Mouse (Mus musculus) hindbrain, embryonic 10.5 days (tissue): Measurements from ENCODE around the gene Cenps. TPM values are rescaled to one million over a fixed set of nuclear protein-coding genes. Genes with fewer than 3 reads are reported as not detected.
A peak's percentile ranks its signal among the peaks of the same experiment; 100 is the strongest.

Experiments
- DNase-seq: peaks from one replicate; pipeline ENCODE4 v3.0.0-alpha.2; 2017; ENCODE audit warnings: low spot score
- H3K27ac ChIP-seq: fragments of 300-500 bp; sonication (generic); 2 replicates; pipeline ENCODE4 v1.5.1; 2016; ENCODE audit warnings: mild to moderate bottlenecking, moderate library complexity
- H3K27me3 ChIP-seq: fragments of 300-500 bp; sonication (generic); 2 replicates; pipeline ENCODE4 v1.6.1; 2016; ENCODE audit warnings: mild to moderate bottlenecking; ENCODE audit not compliant: poor library complexity, insufficient read depth, severe bottlenecking
- H3K36me3 ChIP-seq: fragments of 300-500 bp; sonication (generic); 2 replicates; pipeline ENCODE4 v1.6.1; 2016; ENCODE audit warnings: mild to moderate bottlenecking, moderate library complexity
- H3K4me1 ChIP-seq: fragments of 300-500 bp; sonication (generic); replicated peaks from 2 replicates; pipeline ENCODE4 v1.6.1; 2016; ENCODE audit warnings: mild to moderate bottlenecking
- H3K4me3 ChIP-seq: fragments of 300-500 bp; sonication (generic); 2 replicates; pipeline ENCODE4 v1.5.1; 2016; ENCODE audit warnings: mild to moderate bottlenecking, moderate library complexity
- H3K9me3 ChIP-seq: fragments of 300-500 bp; sonication (generic); 2 replicates; pipeline ENCODE4 v1.6.1; 2016; ENCODE audit warnings: mild to moderate bottlenecking, moderate library complexity
- WGBS: fragments of 180-500 bp; shearing (Covaris S2); methylation state at CpG from one replicate; pipeline ENCODE4 v1.1.7; 2016; 5-methylcytosine and 5-hydroxymethylcytosine counted together
- polyA plus RNA-seq: library from polyadenylated mRNA; unstranded; fragments of >200 nt; fragmentation: Nextera tagmentation; extraction: Ambion mirVana; gene quantifications from 2 replicates; pipeline ENCODE4 v1.2.1, GENCODE M21; 2016

The Cenps gene
- polyA plus RNA-seq, 1 experiment from 2014 or later, result 56.0 TPM

DNA sequence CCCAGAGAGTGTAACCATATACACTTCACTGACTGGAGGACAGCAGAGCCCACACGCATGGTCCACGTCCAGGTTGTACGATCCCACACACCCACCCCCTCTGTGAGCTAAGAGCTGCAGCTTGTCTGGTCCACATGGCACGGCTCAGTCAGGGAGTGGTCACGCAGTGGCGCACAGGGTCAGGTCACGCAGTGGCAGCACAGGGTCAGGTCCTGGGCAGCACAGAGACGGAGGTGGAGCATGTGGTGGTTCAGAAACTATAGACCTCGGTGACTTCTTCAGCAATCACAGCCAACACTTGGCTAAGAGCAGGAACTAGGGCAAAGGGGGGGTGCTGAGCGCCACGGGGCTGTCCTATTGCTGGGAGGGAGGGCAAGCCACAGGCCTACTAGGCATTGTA lies 12.8 kb upstream of the Cenps start:
- 68% methylated on average over 11 of the region's 11 CpGs for WGBS
- H3K27ac ChIP-seq, result no peak overlapping the region
- H3K36me3 ChIP-seq, result peaks cover 64% of the 10 kb centered on the region
- no peak overlapping the region for H3K4me3 ChIP-seq
- no peaks in the 10 kb centered on the region; the same call in 1 of the 2 replicates for H3K27me3 ChIP-seq
- no peak for DNase-seq
- H3K4me1 ChIP-seq, result peaks cover 15% of the 10 kb centered on the region
- H3K9me3 ChIP-seq, result 0 out of 2 replicates have a peak, but pooled peaks cover 3% of the 10 kb centered on the region

GRCm38 (mm10) chr4:149149611-149150010 lies 12.2 kb upstream of the Cenps start:
- H3K27ac ChIP-seq, result no peak overlapping the region
- peaks cover 58% of the 10 kb centered on the region for H3K36me3 ChIP-seq
- peaks cover 15% of the 10 kb centered on the region for H3K4me1 ChIP-seq
- no peaks in the 10 kb centered on the region for H3K9me3 ChIP-seq
- no peak overlapping the region for H3K4me3 ChIP-seq
- 64% methylated on average over 7 of the region's 7 CpGs for whole genome bisulfite sequencing
- no peaks in the 10 kb centered on the region; the same call in 1 of the 2 replicates for H3K27me3 ChIP-seq
- DNase-seq, result peak; percentile 28

- no peak overlapping the region for H3K27ac ChIP-seq
- H3K9me3 ChIP-seq, result no peaks in the 10 kb centered on the region
- 76% methylated on average over 9 of the region's 9 CpGs for WGBS
- H3K27me3 ChIP-seq, result no peaks in the 10 kb centered on the region; the same call in 1 of the 2 replicates
- peaks cover 15% of the 10 kb centered on the region for H3K4me1 ChIP-seq
- H3K36me3 ChIP-seq, result peaks cover 54% of the 10 kb centered on the region
- DNase-seq, result no peak
- no peak overlapping the region for H3K4me3 ChIP-seq
Measured at GRCm38 (mm10) chr4:149149196-149149595, 11.8 kb upstream of the Cenps start.

- 86% methylated on average over 4 of the region's 4 CpGs for WGBS
- Histone ChIP-seq H3K4me3 (no peak overlapping the region), H3K4me1 (peaks cover 15% of the 10 kb centered on the region), H3K36me3 (peaks cover 42% of the 10 kb centered on the region), H3K9me3 (no peaks in the 10 kb centered on the region), H3K27me3 (no peaks in the 10 kb centered on the region; the same call in 1 of the 2 replicates), H3K27ac (no peak overlapping the region)
- no peak for DNase-seq
Measured at GRCm38 (mm10) chr4:149148084-149148483, 10.7 kb upstream of the Cenps start.

DNA sequence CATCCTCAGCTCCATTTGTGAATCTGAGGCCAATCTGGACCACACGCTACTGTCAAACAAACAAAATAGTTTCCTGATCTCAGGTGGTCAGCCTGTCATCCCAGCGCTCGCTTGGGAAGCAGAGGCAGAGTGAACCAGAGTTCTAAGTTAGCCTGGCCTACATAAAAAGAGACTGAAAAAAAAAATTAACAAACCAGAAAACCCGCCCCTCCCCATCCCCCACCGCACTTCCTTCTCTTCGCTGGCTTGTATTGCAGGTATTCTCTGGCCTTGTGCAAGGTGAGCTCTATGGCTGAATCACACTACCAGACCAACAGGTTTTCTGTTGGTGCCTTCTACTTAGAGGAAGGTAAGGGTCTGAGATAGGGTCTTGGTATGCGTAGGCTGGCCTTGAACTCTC lies 10.1 kb upstream of the Cenps start:
- peaks cover 15% of the 10 kb centered on the region for H3K4me1 ChIP-seq
- H3K27me3 ChIP-seq, result no peaks in the 10 kb centered on the region; the same call in 1 of the 2 replicates
- H3K27ac ChIP-seq, result no peak overlapping the region
- DNase-seq, result no peak
- no peaks in the 10 kb centered on the region for H3K9me3 ChIP-seq
- 84% methylated on average over 7 of the region's 7 CpGs for WGBS
- no peak overlapping the region for H3K4me3 ChIP-seq
- peaks cover 37% of the 10 kb centered on the region for H3K36me3 ChIP-seq

- H3K36me3 ChIP-seq, result peaks cover 13% of the 10 kb centered on the region
- H3K9me3 ChIP-seq, result no peaks in the 10 kb centered on the region
- no peak for DNase-seq
- no peak overlapping the region for H3K4me3 ChIP-seq
- peaks cover 12% of the 10 kb centered on the region for H3K4me1 ChIP-seq
- WGBS, result 73% methylated on average over 4 of the region's 4 CpGs
- no peaks in the 10 kb centered on the region; the same call in 1 of the 2 replicates for H3K27me3 ChIP-seq
- H3K27ac ChIP-seq, result peak overlapping the region; percentile 75
Measured at GRCm38 (mm10) chr4:149145151-149145550, 7.7 kb upstream of the Cenps start.

DNA sequence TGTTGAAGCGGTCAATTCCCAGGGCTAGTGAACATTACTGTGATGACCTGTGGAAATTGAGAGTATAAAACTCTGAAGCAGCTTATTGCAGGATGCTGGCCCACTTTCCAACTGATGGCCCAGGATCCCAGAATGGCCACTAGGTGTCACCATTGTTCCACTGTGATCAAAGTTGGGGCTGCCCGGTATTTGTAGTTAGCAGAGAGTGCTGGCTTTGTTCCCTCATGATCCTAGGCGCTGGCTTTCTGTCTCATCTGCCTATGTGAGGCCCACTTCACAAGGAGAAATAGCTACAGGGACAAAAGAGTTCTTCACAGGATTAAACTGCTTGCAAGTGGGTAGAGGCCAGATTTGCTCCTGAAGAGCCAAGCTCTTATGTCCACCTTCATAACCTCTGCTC lies 7.0 kb upstream of the Cenps start:
- WGBS, result 7% methylated on average over 3 of the region's 3 CpGs
- H3K9me3 ChIP-seq, result no peaks in the 10 kb centered on the region
- DNase-seq, result peak; percentile 87
- H3K4me1 ChIP-seq, result peaks cover 12% of the 10 kb centered on the region
- no peak overlapping the region for H3K4me3 ChIP-seq
- peak overlapping the region; percentile 75 for H3K27ac ChIP-seq
- peaks cover 6% of the 10 kb centered on the region for H3K36me3 ChIP-seq
- H3K27me3 ChIP-seq, result no peaks in the 10 kb centered on the region; the same call in 1 of the 2 replicates

- Histone ChIP-seq H3K27ac (no peak overlapping the region), H3K27me3 (no peaks in the 10 kb centered on the region; the same call in 1 of the 2 replicates), H3K9me3 (no peaks in the 10 kb centered on the region), H3K36me3 (no peaks in the 10 kb centered on the region), H3K4me1 (peaks cover 12% of the 10 kb centered on the region), H3K4me3 (no peak overlapping the region)
- no peak for DNase-seq
- 39% methylated on average over 4 of the region's 4 CpGs for WGBS
Measured at GRCm38 (mm10) chr4:149143594-149143993, 6.2 kb upstream of the Cenps start.

- H3K27me3 ChIP-seq, result no peaks in the 10 kb centered on the region
- no peak for DNase-seq
- peaks cover 11% of the 10 kb centered on the region for H3K36me3 ChIP-seq
- H3K27ac ChIP-seq, result no peak overlapping the region
- peaks cover 10% of the 10 kb centered on the region for H3K4me1 ChIP-seq
- 81% methylated on average over 8 of the region's 8 CpGs for WGBS
- H3K4me3 ChIP-seq, result no peak overlapping the region
- no peaks in the 10 kb centered on the region for H3K9me3 ChIP-seq
Measured at GRCm38 (mm10) chr4:149138515-149138914, 1.1 kb upstream of the Cenps start.

DNA sequence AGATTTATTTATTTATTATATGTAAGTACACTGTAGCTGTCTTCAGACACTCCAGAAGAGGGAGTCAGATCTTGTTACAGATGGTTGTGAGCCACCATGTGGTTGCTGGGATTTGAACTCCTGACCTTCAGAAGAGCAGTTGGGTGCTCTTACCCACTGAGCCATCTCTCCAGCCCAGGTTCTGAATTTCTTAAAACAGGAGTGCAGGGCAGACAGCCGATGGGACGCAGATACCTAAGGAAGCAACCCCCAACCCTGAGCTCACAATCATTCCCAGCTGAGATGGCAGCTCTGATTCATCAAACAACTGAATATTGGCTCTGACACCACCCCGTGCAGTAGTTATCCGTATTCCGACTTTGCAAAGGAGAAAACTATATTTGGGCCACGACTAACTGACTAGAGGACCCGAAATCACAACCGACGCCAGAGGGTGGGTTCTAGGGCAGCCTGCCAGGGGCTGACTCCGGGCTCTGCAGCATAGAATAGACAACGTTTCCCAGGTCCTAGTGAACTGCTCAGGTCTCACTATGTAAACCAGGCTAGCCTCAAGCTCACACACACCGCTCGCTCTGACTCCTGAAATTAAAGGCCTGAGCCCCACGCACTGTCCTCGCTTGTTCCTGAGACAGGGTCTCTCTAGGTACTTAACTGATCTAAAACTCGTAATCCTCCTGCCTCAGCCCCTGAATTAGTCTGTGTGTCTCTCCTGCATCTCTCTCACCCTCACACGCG lies 1.1 kb downstream of the Cenps start:
- H3K4me3 ChIP-seq, result peak overlapping the region; percentile 73
- 74% methylated on average over 18 of the region's 18 CpGs for WGBS
- H3K27me3 ChIP-seq, result no peaks in the 10 kb centered on the region
- H3K9me3 ChIP-seq, result no peaks in the 10 kb centered on the region
- H3K4me1 ChIP-seq, result peaks cover 13% of the 10 kb centered on the region
- no peak for DNase-seq
- H3K27ac ChIP-seq, result peak overlapping the region; percentile 92
- peaks cover 32% of the 10 kb centered on the region for H3K36me3 ChIP-seq

- Histone ChIP-seq H3K4me3 (no peak overlapping the region), H3K36me3 (peaks cover 61% of the 10 kb centered on the region), H3K27ac (no peak overlapping the region), H3K27me3 (no peaks in the 10 kb centered on the region), H3K4me1 (peaks cover 13% of the 10 kb centered on the region), H3K9me3 (no peaks in the 10 kb centered on the region)
- 86% methylated on average over 5 of the region's 5 CpGs for WGBS
- no peak for DNase-seq
Measured at GRCm38 (mm10) chr4:149133395-149133794, 4.0 kb downstream of the Cenps start.

DNA sequence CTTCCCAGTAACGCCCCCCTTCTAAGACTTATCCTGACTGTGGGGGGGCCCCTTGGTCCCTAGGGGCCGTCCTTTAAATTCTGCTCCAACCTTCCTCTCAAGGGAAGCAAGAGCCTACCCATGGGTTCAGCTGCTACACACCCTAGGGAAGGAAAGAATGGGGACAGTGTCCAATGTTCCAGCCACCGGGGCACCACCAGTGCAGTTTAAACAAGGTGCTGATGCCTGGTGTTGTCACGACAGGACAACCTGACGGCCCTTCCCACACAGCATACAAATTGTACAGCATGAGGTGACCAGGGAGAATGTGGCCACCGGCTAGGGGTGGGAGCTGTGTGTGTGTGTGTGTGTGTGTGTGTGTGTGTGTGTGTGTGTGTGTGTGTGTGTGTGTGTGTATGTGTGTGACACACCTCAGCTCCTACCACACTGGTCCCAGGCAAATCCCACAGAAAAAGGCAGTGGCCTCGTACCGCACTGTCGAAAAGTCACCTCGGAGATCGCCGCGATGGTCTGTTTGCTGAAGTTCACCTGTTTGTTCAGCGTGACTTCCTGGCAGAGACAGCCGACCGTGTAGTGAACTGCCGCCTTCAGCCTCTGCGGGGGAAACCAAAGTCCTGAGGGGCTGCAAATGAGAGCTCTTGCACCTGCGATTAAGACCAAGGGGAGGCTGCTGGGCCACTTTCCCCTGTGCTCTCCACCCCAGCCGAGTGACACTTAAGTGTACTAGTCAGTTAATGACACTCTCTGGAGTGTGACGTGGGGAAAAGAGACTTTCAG lies 5.5 kb downstream of the Cenps start:
- no peaks in the 10 kb centered on the region for H3K27me3 ChIP-seq
- DNase-seq, result no peak
- H3K36me3 ChIP-seq, result peaks cover 75% of the 10 kb centered on the region
- no peak overlapping the region for H3K27ac ChIP-seq
- H3K4me3 ChIP-seq, result no peak overlapping the region
- peaks cover 12% of the 10 kb centered on the region for H3K4me1 ChIP-seq
- H3K9me3 ChIP-seq, result no peaks in the 10 kb centered on the region
- WGBS, result 92% methylated on average over 21 of the region's 21 CpGs
